Comparison of ENCODE assay signal across 17 mouse cellular contexts in the genomic region with DNA sequence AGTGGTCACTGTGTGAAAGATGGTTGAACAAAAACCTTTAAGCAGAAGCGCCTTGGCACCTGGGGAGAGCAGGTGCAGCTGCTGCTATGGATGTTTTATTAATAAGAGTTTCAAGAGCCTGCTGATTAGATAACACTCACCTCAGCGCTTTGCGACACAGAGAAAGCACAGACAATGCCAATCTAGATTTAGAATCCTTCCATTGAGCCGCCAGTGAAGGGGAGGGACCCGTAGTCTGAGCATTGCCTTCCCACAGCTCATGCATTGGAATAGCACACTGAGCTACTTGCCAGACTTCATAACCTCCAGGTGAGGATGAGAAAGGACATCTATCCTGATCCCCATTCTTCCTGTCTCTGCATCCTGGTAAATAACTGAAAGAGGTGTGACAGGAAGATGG.
"Had no signal": no experiment of that assay in that cellular context is flagged by ENCODE, and none has a peak within 500 bp of the region (broad histone marks: within the 10 kb centered on the region; RNA-seq: fewer than 3 reads in every experiment).

No protein-coding gene starts in this region.

- H3K27ac ChIP-seq: kidney, embryonic 15.5 days; left cerebral cortex, adult 2 months; limb, embryonic 15.5 days; liver, embryonic 13.5 days; lung, embryonic 15.5 days; macrophage; neural tube, embryonic 12.5 days had no signal

- H3K36me3 ChIP-seq: kidney, embryonic 15.5 days; limb, embryonic 15.5 days; liver, embryonic 13.5 days; lung, embryonic 15.5 days; neural tube, embryonic 12.5 days had no signal

- DNase-seq: kidney, adult 2 months; kidney, postnatal 14 days; liver, embryonic 13.5 days; liver, postnatal 0 days; lung, postnatal 14 days; right cerebral cortex, postnatal 4 days; spleen, adult 18-20 months; thymus, adult 2 months; thymus, postnatal 25 days had no signal

- H3K27me3 ChIP-seq: kidney, embryonic 15.5 days; limb, embryonic 15.5 days; liver, embryonic 13.5 days; lung, embryonic 15.5 days; megakaryocyte, embryonic 14.5 days; neural tube, embryonic 12.5 days had no signal

- H3K9me3 ChIP-seq: kidney, embryonic 15.5 days; limb, embryonic 15.5 days; liver, embryonic 13.5 days; lung, embryonic 15.5 days; megakaryocyte, embryonic 14.5 days; neural tube, embryonic 12.5 days had no signal

- H3K4me3 ChIP-seq: kidney, embryonic 15.5 days; left cerebral cortex, adult 2 months; limb, embryonic 15.5 days; liver, embryonic 13.5 days; lung, embryonic 15.5 days; megakaryocyte, embryonic 14.5 days; neural tube, embryonic 12.5 days had no signal

- H3K4me2 ChIP-seq: kidney, embryonic 15.5 days; limb, embryonic 15.5 days; liver, embryonic 13.5 days; lung, embryonic 15.5 days; neural tube, embryonic 12.5 days had no signal

- H3K4me1 ChIP-seq: kidney, embryonic 15.5 days; limb, embryonic 15.5 days; liver, embryonic 13.5 days; lung, embryonic 15.5 days; megakaryocyte, embryonic 14.5 days; neural tube, embryonic 12.5 days had no signal

- ATAC-seq: intestine, embryonic 16.5 days; liver, postnatal 0 days had no signal

- H3K9ac ChIP-seq: kidney, embryonic 15.5 days; limb, embryonic 15.5 days; liver, embryonic 13.5 days; liver, postnatal 0 days; lung, embryonic 15.5 days; neural tube, embryonic 12.5 days had no signal
